Mouse (Mus musculus): ENCODE measurements around the gene Dut. TPM values are rescaled to one million over a fixed set of nuclear protein-coding genes. Genes with fewer than 3 reads are reported as not detected.

The Dut gene
- polyA plus RNA-seq, 1 experiment from 2014 or later: 136 TPM

DNA sequence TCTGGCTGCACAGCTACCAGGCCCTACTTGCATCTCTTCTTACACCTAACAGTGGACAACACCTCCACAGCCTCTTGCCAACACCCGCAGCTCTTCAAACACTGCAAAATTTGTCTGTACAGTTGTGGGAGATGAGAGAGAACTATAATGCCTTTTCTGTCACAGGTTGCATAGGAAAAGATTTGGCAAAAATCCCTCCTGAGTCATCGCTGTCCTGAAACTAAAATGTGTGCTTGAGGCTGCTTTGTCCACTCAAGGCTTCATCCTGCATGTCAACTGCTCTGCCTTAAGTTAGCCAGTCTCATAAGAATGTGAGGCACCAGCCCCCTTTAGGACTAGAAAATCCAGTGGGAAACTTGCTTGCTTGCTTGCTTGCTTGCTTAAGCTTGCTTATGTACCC is 12.9 kb upstream of the Dut start:
- ATAC-seq (ENCODE audit: insufficient read depth, low FRiP score, low read depth): no peak
- Histone ChIP-seq H3K27me3 (replicated peaks) (no peaks in the 10 kb centered on the region), H3K4me3 (replicated peaks) (no peak overlapping the region), H3K36me3 (no peaks in the 10 kb centered on the region), H3K4me1 (no peaks in the 10 kb centered on the region), H3K27ac (no peak overlapping the region), H3K4me2 (no peak overlapping the region), H3K9ac (no peak overlapping the region), H3K9me3 (no peaks in the 10 kb centered on the region)
- 74% methylated on average over 2 of the region's 2 CpGs for WGBS

- Histone ChIP-seq H3K4me2 (no peak overlapping the region), H3K4me1 (peaks cover 10% of the 10 kb centered on the region; the same call in 1 of the 2 replicates), H3K27ac (no peak overlapping the region), H3K27me3 (replicated peaks) (no peaks in the 10 kb centered on the region), H3K36me3 (no peaks in the 10 kb centered on the region), H3K9ac (no peak overlapping the region), H3K9me3 (no peaks in the 10 kb centered on the region), H3K4me3 (replicated peaks) (no peak overlapping the region)
- no peak for ATAC-seq (ENCODE audit: insufficient read depth, low FRiP score, low read depth)
- WGBS: 69% methylated on average over 3 of the region's 3 CpGs
Measured at GRCm38 (mm10) chr2:125245545-125246285, 1.3 kb upstream of the Dut start.

GRCm38 (mm10) chr2:125246669-125247068 is 321 bp upstream of the Dut start:
- peak overlapping the region; percentile 13; the same call in 1 of the 2 replicates for H3K9ac ChIP-seq
- H3K27ac ChIP-seq: peak overlapping the region; percentile 95; the same call in 1 of the 2 replicates
- 12% methylated on average over 9 of the region's 9 CpGs for WGBS
- peaks cover 10% of the 10 kb centered on the region; the same call in 1 of the 2 replicates for H3K4me1 ChIP-seq
- peak overlapping the region; percentile 71 for H3K4me2 ChIP-seq
- peak overlapping the region; percentile 76 for H3K4me3 ChIP-seq (replicated peaks)
- no peaks in the 10 kb centered on the region for H3K9me3 ChIP-seq
- H3K27me3 ChIP-seq (replicated peaks): no peaks in the 10 kb centered on the region
- H3K36me3 ChIP-seq: peaks cover 6% of the 10 kb centered on the region; the same call in 1 of the 2 replicates
- ATAC-seq (ENCODE audit: insufficient read depth, low FRiP score, low read depth): no peak

DNA sequence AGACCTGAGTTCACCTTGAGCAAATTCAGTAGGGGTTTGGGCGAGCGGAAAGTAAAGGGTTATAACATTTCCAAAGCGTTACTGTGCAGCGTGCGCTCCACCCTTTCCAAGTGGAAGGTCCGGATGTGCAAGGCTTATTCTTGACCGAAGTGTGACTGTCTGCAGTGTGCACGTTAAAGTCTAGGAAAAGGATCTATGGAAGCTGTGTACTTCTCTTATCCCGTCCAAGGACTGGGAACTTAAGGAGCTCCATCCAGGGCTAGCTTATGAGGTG is 909 bp downstream of the Dut start:
- H3K9me3 ChIP-seq: no peaks in the 10 kb centered on the region
- peak overlapping the region; percentile 76 for H3K4me3 ChIP-seq (replicated peaks)
- peak overlapping the region; percentile 71 for H3K4me2 ChIP-seq
- peaks cover 6% of the 10 kb centered on the region; the same call in 1 of the 2 replicates for H3K36me3 ChIP-seq
- no peaks in the 10 kb centered on the region for H3K27me3 ChIP-seq (replicated peaks)
- peak; percentile 12 for ATAC-seq (ENCODE audit: insufficient read depth, low FRiP score, low read depth)
- H3K27ac ChIP-seq: peak overlapping the region; percentile 95
- peak overlapping the region; percentile 82 for H3K9ac ChIP-seq
- H3K4me1 ChIP-seq: peaks cover 10% of the 10 kb centered on the region; the same call in 1 of the 2 replicates
- under 1% methylated on average over 9 of the region's 9 CpGs for WGBS

DNA sequence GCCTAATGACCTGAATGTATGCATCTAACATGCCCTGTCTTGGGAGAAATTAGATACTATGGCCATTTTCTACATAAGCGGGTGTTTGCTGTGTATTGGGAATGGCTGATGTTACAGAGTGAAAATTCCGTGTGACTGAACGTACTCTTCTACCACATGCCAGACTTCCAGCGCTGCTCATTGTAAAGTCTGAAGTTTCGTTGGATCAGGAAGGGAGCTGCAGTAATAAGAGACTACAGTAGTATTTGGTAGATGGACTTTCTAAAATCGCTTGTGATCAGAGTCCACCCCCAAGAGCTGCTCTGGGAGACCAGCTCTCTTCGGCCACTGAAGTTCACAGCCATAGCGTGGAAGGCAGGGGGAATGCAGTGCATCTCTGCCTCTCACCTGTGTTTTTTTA is 1.3 kb downstream of the Dut start:
- Histone ChIP-seq H3K4me1 (peaks cover 10% of the 10 kb centered on the region; the same call in 1 of the 2 replicates), H3K27me3 (replicated peaks) (no peaks in the 10 kb centered on the region), H3K4me2 (peak overlapping the region; percentile 71), H3K36me3 (peaks cover 7% of the 10 kb centered on the region), H3K4me3 (replicated peaks) (peak overlapping the region; percentile 76), H3K9ac (peak overlapping the region; percentile 82), H3K9me3 (no peaks in the 10 kb centered on the region), H3K27ac (peak overlapping the region; percentile 95)
- under 1% methylated on average over 8 of the region's 8 CpGs for WGBS
- ATAC-seq (ENCODE audit: insufficient read depth, low FRiP score, low read depth): no peak

- no peak overlapping the region for H3K4me3 ChIP-seq (replicated peaks)
- peaks cover 10% of the 10 kb centered on the region; the same call in 1 of the 2 replicates for H3K4me1 ChIP-seq
- H3K36me3 ChIP-seq: peaks cover 18% of the 10 kb centered on the region
- H3K9ac ChIP-seq: no peak overlapping the region
- no peaks in the 10 kb centered on the region for H3K9me3 ChIP-seq
- H3K27ac ChIP-seq: no peak overlapping the region
- H3K27me3 ChIP-seq (replicated peaks): no peaks in the 10 kb centered on the region
- ATAC-seq (ENCODE audit: insufficient read depth, low FRiP score, low read depth): no peak
- 60% methylated on average over 4 of the region's 4 CpGs for WGBS
- peak overlapping the region; percentile 71 for H3K4me2 ChIP-seq
Measured at GRCm38 (mm10) chr2:125249339-125249738, 2.3 kb downstream of the Dut start.

- H3K9me3 ChIP-seq: no peaks in the 10 kb centered on the region
- no peak overlapping the region for H3K27ac ChIP-seq
- peaks cover 10% of the 10 kb centered on the region; the same call in 1 of the 2 replicates for H3K4me1 ChIP-seq
- H3K4me2 ChIP-seq: no peak overlapping the region
- no peak for ATAC-seq (ENCODE audit: insufficient read depth, low FRiP score, low read depth)
- peaks cover 22% of the 10 kb centered on the region for H3K36me3 ChIP-seq
- no peaks in the 10 kb centered on the region for H3K27me3 ChIP-seq (replicated peaks)
- no peak overlapping the region for H3K4me3 ChIP-seq (replicated peaks)
- WGBS: 91% methylated on average over 4 of the region's 4 CpGs
- H3K9ac ChIP-seq: no peak overlapping the region
Measured at GRCm38 (mm10) chr2:125249874-125250273, 2.9 kb downstream of the Dut start.

- H3K9me3 ChIP-seq: no peaks in the 10 kb centered on the region
- no peak overlapping the region for H3K9ac ChIP-seq
- H3K4me3 ChIP-seq (replicated peaks): no peak overlapping the region
- WGBS: 82% methylated on average over 4 of the region's 4 CpGs
- no peak overlapping the region for H3K27ac ChIP-seq
- peaks cover 30% of the 10 kb centered on the region for H3K36me3 ChIP-seq
- H3K4me2 ChIP-seq: no peak overlapping the region
- no peaks in the 10 kb centered on the region for H3K27me3 ChIP-seq (replicated peaks)
- no peak for ATAC-seq (ENCODE audit: insufficient read depth, low FRiP score, low read depth)
- peaks cover 4% of the 10 kb centered on the region; the same call in 1 of the 2 replicates for H3K4me1 ChIP-seq
Measured at GRCm38 (mm10) chr2:125251781-125252180, 4.8 kb downstream of the Dut start.

- peaks cover 34% of the 10 kb centered on the region for H3K36me3 ChIP-seq
- ATAC-seq (ENCODE audit: insufficient read depth, low FRiP score, low read depth): no peak
- peaks cover 4% of the 10 kb centered on the region; the same call in 1 of the 2 replicates for H3K4me1 ChIP-seq
- no peak overlapping the region for H3K27ac ChIP-seq
- WGBS: 62% methylated on average over 2 of the region's 2 CpGs
- H3K27me3 ChIP-seq (replicated peaks): no peaks in the 10 kb centered on the region
- no peak overlapping the region for H3K4me3 ChIP-seq (replicated peaks)
- no peak overlapping the region for H3K9ac ChIP-seq
- H3K4me2 ChIP-seq: no peak overlapping the region
- H3K9me3 ChIP-seq: no peaks in the 10 kb centered on the region
Measured at GRCm38 (mm10) chr2:125252275-125252674, 5.3 kb downstream of the Dut start.

- Histone ChIP-seq H3K27me3 (replicated peaks) (no peaks in the 10 kb centered on the region), H3K4me3 (replicated peaks) (no peak overlapping the region), H3K36me3 (peaks cover 44% of the 10 kb centered on the region), H3K27ac (no peak overlapping the region), H3K9me3 (no peaks in the 10 kb centered on the region), H3K4me1 (peaks cover 1% of the 10 kb centered on the region; the same call in 1 of the 2 replicates), H3K9ac (no peak overlapping the region), H3K4me2 (no peak overlapping the region)
- ATAC-seq (ENCODE audit: insufficient read depth, low FRiP score, low read depth): no peak
- 98% methylated on average over 6 of the region's 6 CpGs for WGBS
Measured at GRCm38 (mm10) chr2:125253699-125254098, 6.7 kb downstream of the Dut start.

- H3K36me3 ChIP-seq: peaks cover 44% of the 10 kb centered on the region
- no peaks in the 10 kb centered on the region for H3K4me1 ChIP-seq
- H3K4me3 ChIP-seq (replicated peaks): no peak overlapping the region
- H3K4me2 ChIP-seq: no peak overlapping the region
- H3K9ac ChIP-seq: no peak overlapping the region
- no peak overlapping the region for H3K27ac ChIP-seq
- H3K27me3 ChIP-seq (replicated peaks): no peaks in the 10 kb centered on the region
- H3K9me3 ChIP-seq: no peaks in the 10 kb centered on the region
- WGBS: 87% methylated on average over 3 of the region's 3 CpGs
- ATAC-seq (ENCODE audit: insufficient read depth, low FRiP score, low read depth): no peak
Measured at GRCm38 (mm10) chr2:125254630-125255029, 7.6 kb downstream of the Dut start.

DNA sequence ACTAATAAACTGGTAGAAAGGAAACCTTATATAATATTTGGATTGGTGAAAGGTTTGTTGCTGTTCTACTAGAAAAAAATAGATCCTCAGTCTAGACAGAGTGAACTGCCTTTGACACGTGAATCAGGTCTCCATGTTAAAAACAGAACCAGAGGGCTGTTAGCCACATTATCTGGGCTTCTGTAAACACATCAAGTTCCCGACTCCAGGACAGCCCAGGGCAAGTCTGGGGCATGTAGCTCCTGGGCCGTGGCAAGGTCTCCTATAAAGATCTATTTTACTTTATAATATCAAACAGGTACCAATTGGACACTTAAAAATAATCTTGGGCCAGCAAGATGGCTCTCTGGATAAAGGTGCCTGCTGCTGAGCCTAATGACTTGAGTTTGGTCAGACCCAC is 8.9 kb downstream of the Dut start:
- Histone ChIP-seq H3K36me3 (peaks cover 44% of the 10 kb centered on the region), H3K9me3 (no peaks in the 10 kb centered on the region), H3K4me3 (replicated peaks) (no peak overlapping the region), H3K4me1 (no peaks in the 10 kb centered on the region), H3K27ac (no peak overlapping the region), H3K9ac (no peak overlapping the region), H3K4me2 (no peak overlapping the region), H3K27me3 (replicated peaks) (no peaks in the 10 kb centered on the region)
- no peak for ATAC-seq (ENCODE audit: insufficient read depth, low FRiP score, low read depth)
- WGBS: 43% methylated on average over 3 of the region's 3 CpGs

Data from stomach, embryonic 15.5 days (tissue).